Mouse (Mus musculus): ENCODE measurements around the gene Nrg3.

GRCm38 (mm10) chr14:39044290-39044689 is 428.6 kb downstream of the Nrg3 start:
- no peak for TF ChIP-seq CTCF (IDR thresholded peaks at IDR 0.05; ENCODE audit: extremely low read depth, insufficient read depth, insufficient read length, insufficient replicate concordance)
- no peak for TF ChIP-seq POLR2A (IDR thresholded peaks at IDR 0.05; ENCODE audit: low read depth, low read length)

All from spleen, adult 2 months (tissue).